13 mouse cellular contexts compared by ENCODE assay signal in the genomic region with DNA sequence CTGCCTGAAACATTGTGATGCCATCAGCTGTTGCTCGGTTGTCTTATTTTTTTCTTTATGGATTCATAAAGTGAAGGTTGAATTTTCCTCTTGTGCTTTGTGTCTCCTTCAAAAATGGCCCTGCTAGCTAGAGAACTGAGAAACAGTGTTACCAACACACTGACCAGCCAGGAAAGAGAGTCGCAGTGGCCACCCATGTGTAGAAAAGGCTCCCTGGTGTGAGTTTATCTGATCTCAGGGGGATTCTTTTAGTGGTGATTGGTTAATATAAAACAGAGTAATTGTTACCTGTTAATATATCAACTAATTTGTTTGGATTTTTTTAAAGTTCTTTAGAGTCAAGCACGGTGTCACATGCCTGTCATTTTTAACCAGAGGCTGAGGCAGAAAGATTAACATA.
"Had no signal": no experiment of that assay in that cellular context is flagged by ENCODE, and none has a peak within 500 bp of the region (broad histone marks: within the 10 kb centered on the region; RNA-seq: fewer than 3 reads in every experiment).

No protein-coding gene starts in this region.

- H3K4me1 ChIP-seq: liver, embryonic 15.5 days; midbrain, embryonic 15.5 days had no signal

- H3K27me3 ChIP-seq: limb, embryonic 13.5 days; midbrain, embryonic 15.5 days; neural tube, embryonic 13.5 days had no signal

- H3K9me3 ChIP-seq: limb, embryonic 13.5 days; liver, embryonic 15.5 days; midbrain, embryonic 15.5 days; neural tube, embryonic 13.5 days had no signal

- H3K36me3 ChIP-seq: limb, embryonic 13.5 days; liver, embryonic 15.5 days; midbrain, embryonic 15.5 days; neural tube, embryonic 13.5 days had no signal

- H3K27ac ChIP-seq: limb, embryonic 13.5 days; liver, embryonic 15.5 days; midbrain, embryonic 15.5 days; neural tube, embryonic 13.5 days had no signal

- H3K4me2 ChIP-seq: limb, embryonic 13.5 days; liver, embryonic 15.5 days; lung, embryonic 14.5 days; midbrain, embryonic 11.5 days; midbrain, embryonic 15.5 days; neural tube, embryonic 13.5 days had no signal

- DNase-seq: left cerebral cortex, postnatal 4 days; lung, postnatal 4 days; retina, postnatal 1 day; right cerebral cortex, postnatal 4 days; spleen, adult 18-20 months; thymus, adult 18-20 months; thymus, postnatal 14 days had no signal

- H3K4me3 ChIP-seq: limb, embryonic 13.5 days; liver, embryonic 15.5 days; midbrain, embryonic 15.5 days; neural tube, embryonic 13.5 days had no signal

- ATAC-seq: midbrain, embryonic 15.5 days had no signal

- H3K9ac ChIP-seq: limb, embryonic 13.5 days; liver, embryonic 15.5 days; lung, embryonic 14.5 days; midbrain, embryonic 15.5 days; neural tube, embryonic 13.5 days had no signal
